Mouse (Mus musculus) Patski (cell line): Measurements from ENCODE around the gene Pip5k1b. TPM values are rescaled to one million over a fixed set of nuclear protein-coding genes. Genes with fewer than 3 reads are reported as not detected.

Experiments
- ATAC-seq: fragments of 100-300 bp; one replicate; pipeline ENCODE4 v1.8.0; 2021
- CTCF ChIA-PET: fragments of 350-600 bp; sonication (Branson Sonifier 250); formaldehyde crosslinking; loops from one replicate; lab custom pipeline; 2022; ENCODE audit warnings: inconsistent platforms; lab: Charles Lee
- POLR2A ChIA-PET: fragments of 350-600 bp; sonication (Branson Sonifier 250); formaldehyde crosslinking; loops from one replicate; lab custom pipeline; 2022; ENCODE audit warnings: antibody characterized with exemption, inconsistent platforms; lab: Charles Lee
- DNase-seq: peaks from one replicate; pipeline ENCODE4 v3.0.0-alpha.2; 2011; ENCODE audit warnings: low read depth, low spot score
- H3K27me3 ChIP-seq: fragments of 371-371 bp; one replicate; pipeline ENCODE4 v1.5.1; 2021
- CTCF ChIP-seq: fragments of 100-300 bp; IDR thresholded peaks from one replicate; pipeline ENCODE4 v1.5.1; 2021
- in situ Hi-C: fragments of 300-500 bp; cut with MboI; formaldehyde crosslinking; loops from 3 replicates; pipeline ENCODE4 v1.11.1; 2018; ENCODE audit warnings: low pct_unique_long_range_greater_than_20kb, mixed read lengths
- polyA plus RNA-seq: library from polyadenylated mRNA; unstranded; gene quantifications from one replicate; pipeline ENCODE4 v1.2.3, GENCODE M21; 2021

The Pip5k1b gene
- polyA plus RNA-seq, 1 experiment from 2014 or later = 5.6 TPM

DNA sequence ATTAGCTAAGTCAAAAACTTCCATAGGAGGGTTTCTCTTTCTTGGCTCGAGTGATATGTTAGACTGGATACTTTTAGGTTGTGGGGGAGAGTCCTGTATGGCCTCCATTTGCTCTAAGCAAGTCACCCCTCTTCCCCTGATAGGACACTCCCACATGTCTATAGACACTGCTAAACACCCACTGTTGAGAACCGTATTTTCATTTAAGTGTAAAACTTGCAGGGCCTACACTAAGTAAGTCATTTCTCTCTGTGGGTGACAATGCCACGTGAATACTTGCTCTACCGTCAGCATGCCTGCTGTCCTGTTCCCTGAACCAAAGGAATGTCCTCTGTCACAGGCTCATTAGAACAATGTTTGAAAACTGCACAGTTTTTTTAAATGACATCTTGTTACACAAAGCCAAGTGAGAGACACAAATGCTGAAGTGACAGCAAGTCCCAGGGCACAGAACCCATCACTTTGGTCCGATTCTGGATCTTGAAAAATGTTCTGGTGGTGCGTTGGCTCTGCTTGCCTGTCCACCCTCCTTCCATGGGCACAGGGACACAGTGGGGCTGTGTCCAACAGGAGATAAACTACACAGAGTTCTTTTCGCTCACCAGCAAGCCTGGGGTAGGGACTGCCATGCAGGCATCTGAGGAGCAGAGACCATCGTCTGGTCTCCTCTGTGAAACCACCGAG is 138.6 kb downstream of the Pip5k1b start:
- ChIA-PET CTCF (no interaction called here), POLR2A (no interaction called here)
- no peak for DNase-seq
- TF ChIP-seq CTCF = no peak
- no peak for ATAC-seq
- in situ Hi-C loops = no loop called here
- H3K27me3 ChIP-seq = peaks cover 39% of the 10 kb centered on the region

DNA sequence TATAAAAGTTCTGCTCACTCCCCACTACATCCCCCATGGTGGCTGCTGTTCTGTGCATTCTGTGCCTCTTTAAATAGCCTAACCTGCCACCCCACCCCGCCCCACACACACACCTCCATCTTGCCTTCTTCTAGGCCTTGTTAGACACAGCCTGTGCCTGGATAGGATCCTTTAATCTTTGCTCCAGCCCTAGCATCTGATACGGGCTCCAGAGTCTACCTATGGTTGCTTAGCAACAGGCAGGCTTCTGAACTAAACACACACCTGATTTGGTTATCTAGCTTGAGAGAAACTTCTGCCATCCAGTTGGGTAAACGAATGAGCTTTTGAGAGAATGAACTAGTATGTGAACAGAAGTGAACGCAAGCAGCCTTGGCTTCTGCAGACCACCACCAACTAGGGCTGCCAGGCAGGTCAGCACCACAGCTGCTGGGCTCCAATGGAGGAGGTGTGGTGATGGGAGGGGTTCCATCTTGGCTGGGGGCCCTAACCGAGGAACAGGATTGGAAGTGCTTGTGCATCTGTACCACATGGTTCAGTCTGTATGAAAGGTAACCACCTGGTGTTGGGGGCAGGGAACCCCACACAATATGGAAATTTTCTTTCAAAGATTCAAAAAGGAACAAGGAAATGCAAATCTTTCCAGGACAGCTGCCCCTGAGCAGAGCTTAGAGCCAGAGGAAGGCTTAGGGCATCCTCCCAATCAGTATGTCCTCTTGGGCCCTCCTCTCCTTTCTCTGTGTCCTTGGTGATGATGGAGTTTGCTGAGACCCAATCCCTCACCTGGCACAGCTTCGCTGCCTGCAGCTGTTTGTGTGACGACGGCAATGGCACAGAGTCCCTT is 139.7 kb downstream of the Pip5k1b start:
- in situ Hi-C loops = no loop called here
- peaks cover 38% of the 10 kb centered on the region for H3K27me3 ChIP-seq
- ATAC-seq (no peak), DNase-seq (no peak)
- POLR2A ChIA-PET = no interaction called here
- CTCF ChIA-PET = no interaction called here
- TF ChIP-seq CTCF = no peak

DNA sequence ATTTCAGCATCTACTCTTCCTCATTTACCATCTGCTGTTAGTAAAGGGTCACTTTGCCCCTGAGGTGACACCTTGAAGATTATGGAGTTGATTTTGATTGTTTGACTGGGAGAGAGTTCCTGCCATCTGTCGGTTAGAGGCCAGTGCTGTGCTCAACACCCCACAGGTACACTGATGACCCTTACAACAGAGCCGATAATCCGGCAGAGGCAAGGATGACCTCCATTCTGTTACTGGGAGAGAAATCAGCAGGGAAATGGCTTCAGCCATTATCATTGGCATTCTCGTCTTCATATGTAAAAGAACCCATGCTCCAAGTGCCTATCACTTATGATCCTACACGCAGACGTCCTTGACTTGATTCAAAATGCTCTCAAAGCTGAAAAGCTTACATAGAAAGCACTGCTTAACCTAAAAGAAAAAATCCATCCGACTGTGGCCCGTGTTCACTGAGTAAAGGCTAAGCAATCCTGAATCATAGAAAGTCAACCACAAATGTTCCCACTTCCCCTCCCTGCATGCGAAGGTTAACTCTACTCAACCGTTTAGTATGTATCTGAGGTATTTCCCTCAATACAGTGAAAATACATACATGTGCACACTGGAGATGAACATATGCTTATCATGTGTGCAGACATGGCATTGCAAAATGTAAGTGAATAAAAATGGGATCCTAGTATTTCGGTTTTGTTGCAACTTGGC is 146.7 kb downstream of the Pip5k1b start:
- in situ Hi-C loops = no loop called here
- ATAC-seq (no peak), DNase-seq (no peak)
- no peak for TF ChIP-seq CTCF
- H3K27me3 ChIP-seq = peaks cover 34% of the 10 kb centered on the region
- ChIA-PET POLR2A (no interaction called here), CTCF (no interaction called here)

DNA sequence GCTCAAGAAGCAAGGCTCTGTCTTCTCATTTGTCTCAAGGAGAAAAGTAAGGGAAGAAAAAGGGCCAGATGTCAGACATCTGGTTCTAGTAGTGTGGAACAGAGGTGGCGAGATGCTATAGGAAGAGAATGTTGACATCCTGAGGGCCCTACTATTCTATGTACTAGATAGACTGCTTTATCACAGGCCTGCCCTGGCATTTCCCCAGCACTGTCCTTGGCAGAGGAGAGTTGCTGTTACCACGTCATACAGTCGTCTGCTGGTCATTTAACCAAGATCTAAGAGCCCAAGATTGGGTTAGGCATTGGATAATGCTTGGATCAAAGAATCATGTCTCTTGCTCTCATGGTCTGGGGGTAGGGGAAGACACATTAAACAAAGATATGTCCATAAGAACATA is 151.0 kb downstream of the Pip5k1b start:
- TF ChIP-seq CTCF = no peak
- DNase-seq = no peak
- no peak for ATAC-seq
- in situ Hi-C loops = no loop called here
- POLR2A ChIA-PET = no interaction called here
- peaks cover 25% of the 10 kb centered on the region for H3K27me3 ChIP-seq
- CTCF ChIA-PET = no interaction called here

DNA sequence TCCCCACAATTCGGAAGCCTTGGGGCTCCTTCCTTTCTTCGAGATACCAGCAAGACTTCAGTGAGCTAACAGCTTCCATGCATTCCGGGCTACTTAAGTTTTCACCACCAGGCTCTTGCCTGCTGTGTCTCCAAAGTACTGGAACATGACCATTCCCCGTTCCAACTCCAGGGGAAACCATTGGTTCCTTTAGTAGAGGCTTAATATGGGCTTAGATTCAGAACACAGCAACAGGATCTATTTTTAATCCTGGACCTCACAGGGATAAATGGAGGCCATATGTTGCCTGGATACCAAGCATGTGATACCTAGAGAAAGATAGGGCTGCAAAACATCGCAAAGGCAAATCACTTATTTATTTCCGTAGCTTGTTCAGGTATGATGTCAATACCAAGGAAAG is 152.4 kb downstream of the Pip5k1b start:
- CTCF ChIA-PET = interaction anchor here (1.5 to 1.6 kb wide), 2 partner anchors 11 to 49 kb away, joined by 3 read pairs; no protein-coding TSS in a partner anchor

DNA sequence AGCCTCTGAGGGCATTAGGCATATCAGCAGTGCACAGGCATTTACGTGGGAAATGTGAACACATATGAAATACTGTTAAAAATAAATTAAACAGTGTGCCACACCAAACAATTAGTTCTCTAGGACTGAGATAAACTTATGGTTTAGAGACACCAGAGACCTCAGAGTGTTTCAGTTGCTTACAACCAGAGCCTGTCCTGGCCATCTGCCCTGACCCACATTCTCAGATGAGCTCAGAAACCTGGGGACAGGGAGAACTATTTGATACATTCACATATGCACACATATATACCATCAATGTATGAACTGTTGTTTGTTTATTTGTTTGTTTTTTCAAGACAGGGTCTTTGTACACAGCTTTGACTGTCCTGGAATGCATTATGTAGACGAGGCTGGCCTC is 161.8 kb downstream of the Pip5k1b start:
- ATAC-seq = no peak
- in situ Hi-C loops = no loop called here
- DNase-seq = no peak
- ChIA-PET POLR2A (no interaction called here), CTCF (interaction anchor here (1.5 to 1.7 kb wide), 3 partner anchors 10 to 14 kb away, joined by 4 to 6 read pairs (median 4); no protein-coding TSS in a partner anchor)
- TF ChIP-seq CTCF = no peak
- H3K27me3 ChIP-seq = peaks cover 19% of the 10 kb centered on the region

More for the DNA sequence above, 152.4 kb downstream of the Pip5k1b start:
- ATAC-seq (no peak), DNase-seq (no peak)
- in situ Hi-C loops = no loop called here
- POLR2A ChIA-PET = no interaction called here
- H3K27me3 ChIP-seq = peaks cover 27% of the 10 kb centered on the region
- TF ChIP-seq CTCF = no peak

DNA sequence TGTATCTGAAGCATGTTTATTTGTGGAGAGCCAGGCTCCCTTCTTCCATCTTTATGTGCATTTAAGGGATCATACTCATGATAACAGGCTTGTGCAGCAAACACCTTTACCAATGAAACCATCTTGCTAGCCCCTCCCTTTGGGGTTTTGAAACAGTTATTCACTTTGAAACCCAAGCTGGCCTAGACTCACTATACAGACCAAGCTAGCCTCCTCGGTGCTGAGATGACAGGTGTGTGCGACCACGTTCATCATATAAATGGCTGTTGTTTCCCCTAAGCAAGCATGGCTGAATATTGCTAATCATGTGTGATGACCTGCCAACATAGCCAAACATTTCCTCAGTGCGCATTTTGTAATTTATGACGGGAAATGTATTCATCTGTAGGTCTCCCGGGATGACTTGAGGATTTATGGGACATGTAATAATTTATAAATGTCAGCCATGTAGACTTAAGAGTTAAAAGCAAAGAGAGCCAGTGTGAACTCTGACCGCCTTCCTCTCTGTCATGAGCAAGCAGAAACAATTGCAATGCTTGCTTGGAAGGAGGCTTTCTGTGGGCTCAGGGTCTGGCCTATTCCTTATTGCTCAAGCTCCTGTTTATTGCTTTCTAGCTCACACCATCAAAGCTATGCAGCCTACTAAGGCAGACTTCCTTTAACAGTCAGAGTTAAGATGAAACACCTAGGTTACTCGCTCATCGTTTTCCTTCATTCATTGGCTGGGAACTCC is 164.0 kb downstream of the Pip5k1b start:
- no peak for TF ChIP-seq CTCF
- in situ Hi-C loops = no loop called here
- DNase-seq = no peak
- H3K27me3 ChIP-seq = peaks cover 19% of the 10 kb centered on the region
- CTCF ChIA-PET = interaction anchor here (2.5 kb wide), 1 partner anchor 10 kb away, joined by 7 read pairs; no protein-coding TSS in a partner anchor
- POLR2A ChIA-PET = no interaction called here
- no peak for ATAC-seq

DNA sequence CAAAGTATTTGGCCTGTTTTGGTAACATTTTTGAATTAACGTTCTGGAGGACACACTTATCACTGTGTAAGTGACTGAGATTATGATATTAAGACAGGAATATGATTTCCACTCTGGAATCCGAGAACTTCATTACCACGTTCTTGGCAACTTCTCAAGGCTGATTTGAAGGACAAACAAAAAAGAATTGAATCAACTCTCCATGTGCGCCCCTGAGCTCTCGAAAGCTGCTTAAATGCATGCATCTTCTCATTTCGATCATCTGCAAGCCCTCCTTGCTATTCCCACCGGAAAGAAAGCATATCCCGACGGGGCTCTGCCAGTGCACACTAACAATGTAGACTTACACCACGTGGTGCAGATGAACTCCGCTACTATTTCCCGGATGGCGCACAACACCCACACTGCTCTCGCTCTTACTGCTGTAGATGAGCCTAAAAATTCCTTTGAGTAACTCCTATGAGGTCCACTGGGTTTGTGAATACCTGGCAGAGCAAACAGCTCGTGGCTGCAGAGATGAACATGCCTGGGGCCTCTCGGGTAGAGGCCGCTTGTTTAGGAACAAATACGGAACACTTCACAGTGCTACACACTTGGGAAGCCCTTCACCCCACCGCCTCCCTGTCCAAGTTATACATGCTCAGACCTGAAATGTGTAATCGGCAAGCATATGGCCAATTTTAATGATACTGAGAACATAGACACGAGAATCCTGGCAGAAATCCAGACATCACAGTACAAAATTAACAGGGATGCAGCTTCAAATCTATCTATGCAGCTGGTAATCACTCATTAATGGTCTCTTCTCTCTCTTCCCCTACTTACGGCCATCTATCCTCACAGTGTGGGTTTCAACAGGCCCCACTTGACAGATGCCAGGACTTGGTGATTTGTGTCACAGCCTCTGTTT is 168.5 kb downstream of the Pip5k1b start:
- CTCF ChIA-PET = interaction anchor here (1.4 kb wide), 1 partner anchor 19 kb away, joined by 4 read pairs; no protein-coding TSS in a partner anchor
- peaks cover 15% of the 10 kb centered on the region for H3K27me3 ChIP-seq
- DNase-seq (no peak), ATAC-seq (no peak)
- POLR2A ChIA-PET = no interaction called here
- in situ Hi-C loops = no loop called here
- no peak for TF ChIP-seq CTCF

DNA sequence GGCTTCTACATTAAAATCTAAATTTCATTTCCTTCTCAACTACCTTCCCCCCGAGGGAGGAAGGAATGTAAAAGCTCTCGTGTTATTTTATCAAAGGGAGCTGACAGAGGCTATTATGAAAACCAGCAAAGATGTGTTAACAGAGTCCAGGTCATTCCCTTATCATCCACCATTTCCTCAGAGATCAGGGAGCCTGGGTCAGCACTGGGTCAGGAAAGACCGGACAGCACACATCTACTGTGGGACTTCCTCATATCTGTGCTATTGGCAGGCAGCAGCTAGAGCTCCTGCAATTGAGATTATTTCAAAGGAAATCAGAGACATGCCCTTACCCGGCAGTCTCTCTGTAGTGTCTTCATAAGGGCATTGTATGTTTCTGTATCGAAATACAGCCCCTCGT is 177.2 kb downstream of the Pip5k1b start:
- H3K27me3 ChIP-seq = peaks cover 15% of the 10 kb centered on the region
- ChIA-PET POLR2A (no interaction called here), CTCF (no interaction called here)
- in situ Hi-C loops = no loop called here
- TF ChIP-seq CTCF = no peak
- DNase-seq = no peak
- no peak for ATAC-seq
